Mouse (Mus musculus): ENCODE measurements around the gene Hsdl2. TPM values are rescaled to one million over a fixed set of nuclear protein-coding genes. Genes with fewer than 3 reads are reported as not detected.
"Not testable (repeated sequence)": the region's sequence is repeated elsewhere in the genome, so short reads cannot be mapped to it uniquely, and the experiment has no call there.

Gene Hsdl2
- total RNA-seq, 2 experiments from 2014 or later: 220 to 227 TPM

GRCm38 (mm10) chr4:59565571-59566188, 15.7 kb upstream of the Hsdl2 start:
- no peak for DNase-seq

GRCm38 (mm10) chr4:59567576-59568260, 13.6 kb upstream of the Hsdl2 start:
- no peak for DNase-seq

GRCm38 (mm10) chr4:59569538-59569937, 11.8 kb upstream of the Hsdl2 start:
- peak; percentile 82 for DNase-seq

GRCm38 (mm10) chr4:59570519-59570918, 10.8 kb upstream of the Hsdl2 start:
- DNase-seq: not testable (repeated sequence)

- DNase-seq: no peak
These were observed 8.7 kb upstream of the Hsdl2 start for GRCm38 (mm10) chr4:59572521-59573118.

GRCm38 (mm10) chr4:59575184-59575958, 6.0 kb upstream of the Hsdl2 start:
- no peak for DNase-seq

GRCm38 (mm10) chr4:59580495-59581281, 675 bp upstream of the Hsdl2 start:
- peak; percentile 49 for DNase-seq

- DNase-seq: no peak
These were observed 823 bp downstream of the Hsdl2 start for GRCm38 (mm10) chr4:59582186-59582585.

GRCm38 (mm10) chr4:59585097-59585496, 3.7 kb downstream of the Hsdl2 start:
- peak; percentile 79 for DNase-seq

- DNase-seq: no peak
These were observed 6.0 kb downstream of the Hsdl2 start for GRCm38 (mm10) chr4:59587215-59587871.

GRCm38 (mm10) chr4:59587872-59588226, 6.5 kb downstream of the Hsdl2 start:
- no peak for DNase-seq

- DNase-seq: no peak
These were observed 13.3 kb downstream of the Hsdl2 start for GRCm38 (mm10) chr4:59594614-59595013.

GRCm38 (mm10) chr4:59596556-59596955, 15.2 kb downstream of the Hsdl2 start:
- no peak for DNase-seq

GRCm38 (mm10) chr4:59602704-59603103, 21.3 kb downstream of the Hsdl2 start:
- DNase-seq: no peak

GRCm38 (mm10) chr4:59604892-59605291, 23.5 kb downstream of the Hsdl2 start:
- no peak for DNase-seq

GRCm38 (mm10) chr4:59605501-59605900, 24.1 kb downstream of the Hsdl2 start:
- no peak for DNase-seq

- no peak for DNase-seq
These were observed 29.0 kb downstream of the Hsdl2 start for GRCm38 (mm10) chr4:59610411-59610810.

- peak; percentile 24 for DNase-seq
These were observed 33.6 kb downstream of the Hsdl2 start for GRCm38 (mm10) chr4:59614986-59615385.

GRCm38 (mm10) chr4:59619611-59620245, 38.4 kb downstream of the Hsdl2 start:
- DNase-seq: no peak

- no peak for DNase-seq
These were observed 44.3 kb downstream of the Hsdl2 start for GRCm38 (mm10) chr4:59625676-59625997.
